Mouse (Mus musculus): ENCODE data around the gene Ythdc1.

- no peak for TF ChIP-seq CTCF (IDR thresholded peaks at IDR 0.05; ENCODE audit: extremely low read depth, insufficient read length, insufficient replicate concordance, low read depth, low read length)
- no peak for TF ChIP-seq POLR2A (IDR thresholded peaks at IDR 0.05; ENCODE audit: low read depth, low read length)
Measured at GRCm38 (mm10) chr5:86858336-86858735, 54.3 kb downstream of the Ythdc1 start.

Measured in small intestine, adult 2 months (tissue).